Mouse (Mus musculus) gastrocnemius, postnatal 14 days (tissue): Measurements from ENCODE around the gene Bpifa2. TPM values are rescaled to one million over a fixed set of nuclear protein-coding genes. Genes with fewer than 3 reads are reported as not detected.
"Not testable (repeated sequence)": the region's sequence is repeated elsewhere in the genome, so short reads cannot be mapped to it uniquely, and the experiment has no call there.

Experiments used
- DNase-seq: peaks from one replicate; pipeline ENCODE4 v3.0.0; 2021; ENCODE audit warnings: mixed read lengths
- intact Hi-C: fragments of 180-260 bp; cut with DNase I; formaldehyde crosslinking; loops from one replicate; pipeline ENCODE4 v1.15.1; 2025; ENCODE audit warnings: low total_unique reads
- long read RNA-seq, 2 experiments: library from polyadenylated mRNA; stranded (forward); transcript quantifications; one replicate each; pipeline ENCODE4 v2.0.0; 2021
- total RNA-seq, 2 experiments: library from RNA; stranded (reverse); gene quantifications; 2 replicates each; pipeline ENCODE4 v1.2.3; 2021

The Bpifa2 gene
- not detected for total RNA-seq
- long read RNA-seq, experiment 1, result 0 reads
- long read RNA-seq, experiment 2, result 0 reads

DNA sequence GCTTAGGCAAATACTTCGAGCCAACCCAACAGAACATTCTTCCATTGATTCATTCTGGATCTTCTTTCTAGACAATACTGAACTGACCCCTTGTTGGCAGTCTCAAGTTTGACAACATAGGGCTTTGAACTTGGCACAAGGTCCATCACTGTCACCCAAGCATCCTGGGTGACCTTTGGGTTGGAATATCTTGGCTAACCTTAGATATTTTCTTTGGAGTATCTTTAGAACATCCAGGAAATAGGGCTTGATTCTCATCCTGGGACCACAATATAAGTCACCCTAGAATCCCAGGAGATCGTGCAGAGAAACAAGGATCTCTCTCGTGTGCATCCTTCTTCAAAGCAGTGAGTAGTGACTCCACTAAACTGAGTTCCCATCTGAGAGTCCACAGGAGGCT is at the start of gene Bpifa2:
Bpifa2 (plus strand) TSS at position 301 of the 400 bp plus-strand sequence.
- no peak for DNase-seq
- intact Hi-C loops, result no loop called here

GRCm38 (mm10) chr2:153962821-153963331 is 45.2 kb upstream of the Bpifa2 start:
- no peak for DNase-seq

DNA sequence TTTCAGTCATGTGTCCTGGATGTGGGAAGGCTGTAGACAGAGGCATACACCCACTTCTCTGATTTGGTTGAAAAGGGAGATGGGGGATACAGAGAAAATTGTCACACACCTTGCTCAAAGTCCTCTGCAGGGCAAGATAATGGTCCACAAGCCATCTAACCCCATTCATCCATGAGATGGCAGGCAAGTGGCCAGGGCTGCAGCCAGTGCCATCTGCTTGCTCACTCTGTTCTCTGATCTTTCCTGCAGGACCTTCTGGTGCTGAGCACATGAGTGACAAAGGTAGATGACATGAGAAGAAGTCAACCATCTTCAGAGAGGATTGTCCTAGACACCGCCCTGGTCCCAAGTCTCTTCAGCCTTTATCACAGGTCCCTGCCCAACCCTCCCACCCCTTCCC is 44.7 kb upstream of the Bpifa2 start:
- no peak for DNase-seq
- intact Hi-C loops, result no loop called here

More at GRCm38 (mm10) chr2:153962821-153963331, 45.2 kb upstream of the Bpifa2 start:
- intact Hi-C loops, result no loop called here

DNA sequence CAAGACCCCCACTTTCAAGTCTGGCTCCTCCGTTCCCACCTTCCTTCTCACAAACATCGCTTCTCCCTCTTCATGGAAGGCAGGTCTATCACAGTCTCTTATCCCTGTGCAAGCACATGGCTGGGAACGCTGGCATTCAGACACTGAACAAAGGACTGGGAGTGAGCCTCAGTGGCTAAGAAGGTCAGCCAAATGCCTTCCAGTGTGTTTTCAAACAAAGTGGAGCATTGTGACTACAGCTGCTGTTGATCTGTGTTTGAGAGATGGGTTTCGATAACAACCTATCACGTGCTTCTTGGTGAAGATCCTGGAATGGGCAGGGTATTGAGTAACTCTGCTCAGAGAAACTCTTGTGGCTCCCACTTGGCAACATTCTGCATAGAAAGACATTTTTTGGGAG is 37.8 kb upstream of the Bpifa2 start:
- no peak for DNase-seq

GRCm38 (mm10) chr2:153974582-153974981 is 33.5 kb upstream of the Bpifa2 start, which contains the start of gene Bpifa6:
Gene Bpifa6, plus strand, starts transcription at chr2:153974945.
- no peak for DNase-seq
- intact Hi-C loops, result no loop called here

More for the DNA sequence above, 37.8 kb upstream of the Bpifa2 start:
- intact Hi-C loops, result no loop called here

DNA sequence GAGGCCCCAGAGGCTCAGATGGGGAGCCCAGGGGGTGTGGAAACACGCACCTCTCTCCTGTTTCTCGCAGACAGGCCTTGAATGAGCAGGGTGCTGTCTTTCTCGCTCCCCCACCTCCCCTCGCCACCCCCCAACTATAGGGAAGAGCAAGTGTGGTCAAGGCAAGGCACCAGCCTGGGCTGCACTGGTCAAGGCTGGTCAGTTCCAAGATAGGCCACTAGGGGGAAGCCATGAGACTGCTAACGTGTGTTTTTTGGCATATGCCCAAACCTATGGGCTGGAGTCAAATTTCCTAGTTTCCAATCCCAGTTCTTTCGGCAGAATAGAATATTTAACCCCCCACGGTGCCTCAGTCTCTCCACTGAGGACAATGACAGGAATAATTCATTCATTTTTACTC is 12.3 kb upstream of the Bpifa2 start:
- intact Hi-C loops, result no loop called here

DNA sequence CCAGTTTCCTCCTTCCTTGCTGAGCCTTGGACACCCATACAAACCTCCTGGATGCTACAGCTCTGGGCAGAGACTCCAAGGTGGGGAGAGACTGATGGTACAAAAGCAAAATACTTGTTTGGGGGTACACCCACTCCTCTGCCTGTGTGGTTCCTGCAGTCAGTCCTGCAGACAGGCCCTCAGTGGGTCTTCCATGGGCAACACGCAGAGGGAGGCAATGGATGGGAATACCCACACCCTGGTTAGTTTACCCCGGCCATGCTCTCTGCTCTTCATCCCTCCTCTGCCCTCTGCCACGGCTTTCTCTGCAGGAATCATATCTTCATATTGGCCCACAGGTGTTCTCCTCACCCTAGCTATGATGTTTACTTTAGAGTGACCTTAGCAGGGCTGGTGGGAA is 7.6 kb upstream of the Bpifa2 start:
- intact Hi-C loops, result no loop called here
- DNase-seq, result no peak

More for the DNA sequence above, 12.3 kb upstream of the Bpifa2 start:
- peak; percentile 69 for DNase-seq

DNA sequence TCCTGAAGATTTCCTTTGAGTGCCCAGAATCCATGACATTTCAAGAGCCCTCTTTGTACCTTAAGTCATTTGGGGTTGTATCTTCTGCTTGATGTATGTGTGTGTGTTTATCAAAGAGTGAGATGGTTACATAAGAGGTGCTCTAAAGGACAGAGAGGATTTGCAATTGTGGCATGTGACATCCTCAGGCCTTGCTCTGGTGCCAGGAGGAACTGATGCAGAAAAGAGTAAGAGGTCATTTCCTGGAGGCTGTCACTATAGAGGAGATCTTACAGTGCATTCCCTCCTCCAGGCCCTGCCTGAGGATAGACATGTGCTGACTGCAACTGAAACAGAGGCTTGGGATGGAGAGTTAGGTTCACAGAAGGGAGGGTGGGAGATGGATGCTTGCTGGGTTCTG is 7.0 kb upstream of the Bpifa2 start:
- no peak for DNase-seq
- intact Hi-C loops, result no loop called here

DNA sequence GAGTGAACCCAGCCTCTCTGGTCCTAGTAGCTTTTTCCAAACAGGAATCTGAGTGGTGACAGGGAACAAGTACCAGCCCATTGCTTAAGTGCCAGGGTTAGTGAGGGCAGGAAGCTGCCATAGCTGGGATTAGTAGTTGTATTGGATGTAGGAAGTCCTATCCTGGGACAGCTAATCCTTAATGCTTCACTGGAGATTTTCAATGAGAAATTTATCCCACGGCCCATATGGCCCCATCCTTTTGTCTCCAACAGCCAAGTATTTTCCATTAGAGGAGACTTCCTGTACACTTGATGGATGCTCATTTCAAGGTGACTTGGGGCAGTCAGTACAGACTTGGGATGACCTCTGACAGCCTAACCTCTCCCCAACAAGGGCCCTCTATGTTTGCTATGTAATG is 3.6 kb upstream of the Bpifa2 start:
- DNase-seq, result no peak
- intact Hi-C loops, result no loop called here

GRCm38 (mm10) chr2:154005094-154005493 is 3.0 kb upstream of the Bpifa2 start:
- intact Hi-C loops, result no loop called here

GRCm38 (mm10) chr2:154005734-154006133 is 2.3 kb upstream of the Bpifa2 start:
- intact Hi-C loops, result no loop called here
- no peak for DNase-seq

More at GRCm38 (mm10) chr2:154005094-154005493, 3.0 kb upstream of the Bpifa2 start:
- DNase-seq, result no peak

DNA sequence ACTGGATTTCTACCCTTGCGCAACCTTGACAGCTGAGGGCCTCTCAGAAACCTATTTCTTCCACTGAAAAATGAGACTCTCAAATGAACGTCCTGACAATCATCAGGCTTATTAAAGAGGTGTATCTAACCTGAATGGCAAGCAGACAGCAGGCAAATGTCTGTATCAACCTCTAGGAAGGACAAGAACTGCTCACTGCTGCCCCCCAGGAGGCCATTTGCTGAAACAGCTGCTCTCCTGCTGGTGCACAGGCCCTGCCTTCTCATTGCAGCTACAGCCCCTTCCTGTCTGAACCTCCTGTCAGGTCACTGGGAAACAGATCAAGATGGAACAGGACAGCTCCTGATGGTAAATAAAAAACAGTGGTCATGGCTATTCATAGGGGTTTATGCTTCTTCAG is 1.7 kb upstream of the Bpifa2 start:
- intact Hi-C loops, result no loop called here
- no peak for DNase-seq

- DNase-seq, result no peak
- intact Hi-C loops, result no loop called here
Observed at GRCm38 (mm10) chr2:154007381-154007780, 684 bp upstream of the Bpifa2 start.

DNA sequence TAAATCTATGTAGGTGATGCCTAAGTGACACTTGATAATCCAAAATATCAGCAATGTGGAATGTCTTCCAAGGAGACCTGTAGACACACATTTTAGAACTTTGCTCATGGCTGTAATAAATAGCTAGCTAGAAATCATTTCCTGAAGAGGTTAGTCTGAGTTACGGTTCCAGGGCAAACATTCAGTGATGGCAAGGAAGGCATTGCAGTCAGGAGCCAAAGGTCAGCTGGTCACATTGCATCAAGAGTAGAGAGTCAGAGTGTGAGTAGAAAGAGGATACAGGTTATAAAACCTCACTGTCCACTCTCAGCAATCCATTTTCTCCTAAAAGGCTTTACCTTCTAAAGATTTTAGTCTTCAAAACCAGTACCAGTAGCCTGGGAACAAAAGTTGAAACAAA is 9.9 kb downstream of the Bpifa2 start:
- DNase-seq, result no peak
- intact Hi-C loops, result no loop called here

- intact Hi-C loops, DNase-seq: not testable (repeated sequence)
Observed at GRCm38 (mm10) chr2:154024676-154025075, 16.6 kb downstream of the Bpifa2 start.

GRCm38 (mm10) chr2:154038932-154039331 is 30.9 kb downstream of the Bpifa2 start:
- intact Hi-C loops, result no loop called here
- DNase-seq, result peak; percentile 7

GRCm38 (mm10) chr2:154044743-154045142 is 36.7 kb downstream of the Bpifa2 start:
- DNase-seq, result no peak
- intact Hi-C loops, result no loop called here

DNA sequence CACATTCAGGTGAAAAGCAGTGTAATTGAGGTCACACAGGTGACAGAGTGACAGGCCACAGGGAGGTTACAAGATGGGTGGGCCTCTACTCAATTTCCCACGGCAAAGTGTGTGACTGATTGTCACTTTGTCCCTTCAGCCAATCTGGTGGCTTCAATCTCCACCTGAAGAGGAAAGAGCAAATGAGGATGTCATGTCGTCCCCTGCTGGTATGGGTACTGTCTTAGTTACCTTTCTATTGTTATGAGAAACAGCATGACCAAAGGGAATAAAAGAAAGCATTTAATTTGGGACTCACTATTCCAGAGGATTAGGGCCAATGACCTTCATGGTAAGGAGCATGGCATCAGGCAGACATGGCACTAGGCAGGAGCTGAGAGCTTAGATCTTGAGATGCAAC is 50.6 kb downstream of the Bpifa2 start:
- no peak for DNase-seq
- intact Hi-C loops, result no loop called here
